17 mouse cellular contexts compared by ENCODE assay signal in the genomic region with DNA sequence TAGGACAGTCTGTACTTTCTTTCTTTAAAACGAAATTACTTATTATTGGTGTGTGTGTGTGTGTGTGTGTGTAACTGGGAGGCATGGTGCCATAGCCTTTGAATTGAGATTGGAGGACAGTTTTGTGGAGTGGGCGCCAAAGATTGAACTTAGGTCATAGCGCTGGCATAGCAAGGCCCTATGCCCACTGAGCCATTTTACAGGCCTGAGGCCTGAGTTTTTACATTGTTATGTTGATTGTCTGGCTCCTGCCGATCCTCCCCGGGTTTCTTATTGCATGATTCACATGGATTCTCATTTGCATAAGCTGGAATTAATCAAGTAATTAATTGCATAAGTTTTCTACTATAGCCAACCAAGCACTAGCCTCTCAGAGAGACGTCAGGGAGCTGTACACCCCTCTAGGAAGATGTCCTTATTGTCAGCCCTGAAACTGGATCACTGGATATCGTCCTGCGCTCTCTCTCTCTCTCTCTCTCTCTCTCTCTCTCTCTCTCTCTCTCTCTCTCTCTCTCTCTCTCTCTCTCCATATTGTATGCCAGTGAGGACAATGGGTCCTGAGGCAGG.
"Had no signal": no experiment of that assay in that cellular context is flagged by ENCODE, and none has a peak within 500 bp of the region (broad histone marks: within the 10 kb centered on the region; RNA-seq: fewer than 3 reads in every experiment).

No protein-coding gene starts in this region.

- H3K4me3 ChIP-seq: gastrocnemius, adult 2 months; heart, embryonic 10.5 days; heart, embryonic 12.5 days; hindbrain, embryonic 10.5 days; hindbrain, embryonic 12.5 days; intestine, embryonic 15.5 days; layer of hippocampus, adult 2 months; left cerebral cortex, adult 2 months; limb, embryonic 12.5 days; liver, embryonic 13.5 days; liver, embryonic 15.5 days had no signal

- H3K4me1 ChIP-seq: hindbrain, embryonic 12.5 days; liver, embryonic 13.5 days; liver, embryonic 15.5 days had no signal

- H3K4me2 ChIP-seq: heart, embryonic 12.5 days; hindbrain, embryonic 12.5 days; hindbrain, embryonic 14.5 days; intestine, embryonic 15.5 days; limb, embryonic 12.5 days; liver, embryonic 11.5 days; liver, embryonic 13.5 days; liver, embryonic 15.5 days had no signal

- H3K9me3 ChIP-seq: heart, embryonic 10.5 days; heart, embryonic 12.5 days; hindbrain, embryonic 10.5 days; hindbrain, embryonic 12.5 days; intestine, embryonic 15.5 days; limb, embryonic 12.5 days; liver, embryonic 13.5 days; liver, embryonic 15.5 days had no signal

- H3K36me3 ChIP-seq: heart, embryonic 10.5 days; heart, embryonic 12.5 days; hindbrain, embryonic 10.5 days; hindbrain, embryonic 12.5 days; intestine, embryonic 15.5 days; limb, embryonic 12.5 days; liver, embryonic 13.5 days; liver, embryonic 15.5 days had no signal

- DNase-seq: liver; liver, embryonic 13.5 days had no signal

- H3K27ac ChIP-seq: heart, embryonic 10.5 days; hindbrain, embryonic 10.5 days; hindbrain, embryonic 12.5 days; hindbrain, embryonic 14.5 days; intestine, embryonic 15.5 days; left cerebral cortex, adult 2 months; liver, embryonic 13.5 days; liver, embryonic 15.5 days had no signal

- ATAC-seq: hindbrain, embryonic 16.5 days; inflammation-experienced regulatory T-cells, adult 6 months; intestine, embryonic 15.5 days; intestine, postnatal 0 days had no signal

- H3K9ac ChIP-seq: heart, embryonic 12.5 days; hindbrain, embryonic 12.5 days; hindbrain, embryonic 14.5 days; intestine, embryonic 15.5 days; limb, embryonic 12.5 days; liver, embryonic 13.5 days; liver, embryonic 15.5 days had no signal

- H3K27me3 ChIP-seq: intestine, embryonic 15.5 days; limb, embryonic 12.5 days; liver, embryonic 13.5 days; liver, embryonic 15.5 days had no signal
